Mouse (Mus musculus) cerebellum, adult 2 months (tissue): ENCODE measurements at regions not wholly inside any gene's neighbourhood (a gene's known extent, or its start where the extent isn't known, plus 50 kb on each side); places are given as distances from the start of the nearest gene placed in this dataset.

ENCODE experiments used
- CTCF ChIP-seq: fragments of 200-500 bp; IDR thresholded peaks from 2 replicates; pipeline ENCODE4 v1.5.1; 2011; ENCODE audit warnings: low read depth, mild to moderate bottlenecking, control low read depth, low read length, moderate library complexity, borderline replicate concordance; ENCODE audit not compliant: insufficient read depth
- POLR2A ChIP-seq: fragments of 200-500 bp; IDR thresholded peaks from 2 replicates; pipeline ENCODE4 v1.6.1; 2011; ENCODE audit warnings: low read length, control low read depth, borderline replicate concordance; ENCODE audit not compliant: insufficient read depth

- TF ChIP-seq POLR2A (no peak), CTCF (no peak)
Observed at GRCm38 (mm10) chr14:74117686-74118085, 456.7 kb downstream of the Gm21750 start.
